Mouse (Mus musculus) forebrain, embryonic 16.5 days (tissue): ENCODE results near the gene Cfap299. TPM values are rescaled to one million over a fixed set of nuclear protein-coding genes. Genes with fewer than 3 reads are reported as not detected.

Source experiments
- ATAC-seq: fragments of 200-750 bp; cut with Nextera tagmentation; 2 replicates; pipeline ENCODE4 v1.8.0; 2017; ENCODE audit warnings: mild to moderate bottlenecking, moderate library complexity
- H3K27ac ChIP-seq: fragments of 300-500 bp; sonication (generic); 2 replicates; pipeline ENCODE4 v1.5.1; 2014; ENCODE audit warnings: low read length, control low read depth
- H3K27me3 ChIP-seq: fragments of 300-500 bp; sonication (generic); replicated peaks from 2 replicates; pipeline ENCODE4 v1.6.1; 2014; ENCODE audit warnings: low read length; ENCODE audit not compliant: control insufficient read depth, insufficient read depth
- H3K36me3 ChIP-seq: fragments of 300-500 bp; sonication (generic); 2 replicates; pipeline ENCODE4 v1.6.1; 2014; ENCODE audit not compliant: control insufficient read depth, insufficient read depth
- H3K4me1 ChIP-seq: fragments of 300-500 bp; sonication (generic); replicated peaks from 2 replicates; pipeline ENCODE4 v1.6.1; 2014; ENCODE audit warnings: low read length; ENCODE audit not compliant: control insufficient read depth, insufficient read depth
- H3K4me2 ChIP-seq: fragments of 300-500 bp; sonication (generic); 2 replicates; pipeline ENCODE4 v1.6.1; 2014; ENCODE audit warnings: mild to moderate bottlenecking, low read length, control low read depth
- H3K4me3 ChIP-seq: fragments of 300-500 bp; sonication (generic); replicated peaks from 2 replicates; pipeline ENCODE4 v1.5.1; 2014; ENCODE audit warnings: mild to moderate bottlenecking, low read length, control low read depth
- H3K9ac ChIP-seq: fragments of 300-500 bp; sonication (generic); replicated peaks from 2 replicates; pipeline ENCODE4 v1.6.1; 2014; ENCODE audit warnings: low read depth, low read length, control low read depth
- H3K9me3 ChIP-seq: fragments of 300-500 bp; sonication (generic); 2 replicates; pipeline ENCODE4 v1.6.1; 2016; ENCODE audit warnings: low read length; ENCODE audit not compliant: control insufficient read depth
- WGBS: fragments of 180-500 bp; shearing (Covaris S2); extraction: QIAGEN DNeasy Blood & Tissue Kit; methylation state at CpG from one replicate; pipeline ENCODE4 v1.1.7; 2014; 5-methylcytosine and 5-hydroxymethylcytosine counted together
- polyA plus RNA-seq: library from polyadenylated mRNA; unstranded; fragments of >200 nt; fragmentation: Nextera tagmentation; extraction: Ambion mirVana; gene quantifications from 2 replicates; pipeline ENCODE4 v1.2.1, GENCODE M21; 2015

Gene Cfap299
- polyA plus RNA-seq, 1 experiment from 2014 or later = 0.92 TPM

DNA sequence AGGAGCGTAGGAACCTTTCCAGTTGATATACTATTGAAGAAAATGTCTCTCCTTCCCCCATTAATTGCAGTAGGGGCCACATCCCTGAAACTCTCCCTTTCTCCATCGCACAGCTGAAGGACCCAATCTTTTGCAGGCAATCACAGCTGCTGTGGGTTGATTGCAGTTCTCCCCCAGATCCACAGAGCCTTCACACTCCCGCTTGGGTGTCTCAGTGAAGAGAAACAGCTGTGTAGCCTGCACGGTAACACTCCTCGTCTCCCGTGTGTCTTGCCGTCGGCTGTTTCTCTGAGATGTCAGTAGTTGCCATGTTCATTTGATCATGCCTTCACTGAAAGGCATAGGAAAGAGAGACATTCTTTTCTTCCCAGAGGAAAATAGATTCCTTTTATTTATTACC is 148.2 kb downstream of the Cfap299 start:
- no peak for ATAC-seq

DNA sequence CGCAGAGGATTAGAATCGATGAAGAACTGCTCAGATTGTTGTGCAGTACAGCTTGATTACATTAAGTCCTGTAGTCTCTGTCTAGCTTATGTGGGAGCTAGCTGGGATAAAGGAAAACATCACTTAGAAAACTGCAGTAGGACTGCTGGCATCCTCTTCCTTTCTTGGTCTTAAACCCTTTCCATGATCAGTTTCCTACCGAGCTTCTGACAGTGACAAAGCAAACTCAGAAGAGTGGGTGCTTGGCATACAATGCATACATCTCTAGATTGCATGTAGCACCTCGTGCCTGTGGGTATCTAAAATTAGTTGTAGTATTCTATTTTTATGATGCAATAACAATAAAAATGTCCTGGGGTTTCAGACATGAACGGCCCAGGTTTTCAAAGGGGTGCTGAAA is 154.4 kb downstream of the Cfap299 start:
- 75% methylated on average over 5 of the region's 5 CpGs for WGBS
- no peak for ATAC-seq
- H3K4me2 ChIP-seq = no peak overlapping the region
- no peaks in the 10 kb centered on the region for H3K36me3 ChIP-seq
- no peak overlapping the region for H3K4me3 ChIP-seq
- no peaks in the 10 kb centered on the region for H3K4me1 ChIP-seq
- no peak overlapping the region for H3K9ac ChIP-seq
- H3K27me3 ChIP-seq = no peaks in the 10 kb centered on the region
- no peaks in the 10 kb centered on the region for H3K9me3 ChIP-seq
- H3K27ac ChIP-seq = no peak overlapping the region

More for the DNA sequence above, 148.2 kb downstream of the Cfap299 start:
- Histone ChIP-seq H3K27ac (no peak overlapping the region), H3K36me3 (no peaks in the 10 kb centered on the region), H3K4me2 (no peak overlapping the region), H3K9ac (no peak overlapping the region), H3K4me1 (no peaks in the 10 kb centered on the region), H3K27me3 (no peaks in the 10 kb centered on the region), H3K9me3 (no peaks in the 10 kb centered on the region), H3K4me3 (no peak overlapping the region)
- WGBS = 78% methylated on average over 8 of the region's 8 CpGs

DNA sequence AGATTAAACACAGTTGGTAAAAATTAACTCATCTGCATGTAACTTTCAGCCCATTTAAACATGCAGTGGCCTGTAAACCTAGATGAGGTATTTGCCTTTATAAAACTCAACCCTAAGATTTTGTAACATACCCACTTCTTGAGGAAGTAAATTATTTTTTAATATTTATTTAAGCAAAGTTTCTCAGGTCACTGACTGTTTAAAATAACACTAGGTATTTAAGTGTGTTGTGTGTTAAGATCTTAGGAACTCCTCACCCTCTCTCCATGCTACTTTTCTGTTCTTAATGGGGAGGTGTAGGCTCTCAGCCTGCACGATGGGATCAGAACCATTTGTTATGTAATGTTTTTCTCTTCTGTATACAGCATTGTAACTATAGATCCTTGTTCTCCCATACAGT is 156.1 kb downstream of the Cfap299 start:
- H3K4me3 ChIP-seq = no peak overlapping the region
- ATAC-seq = no peak
- WGBS = 77% methylated on average over 1 of the region's 1 CpGs

DNA sequence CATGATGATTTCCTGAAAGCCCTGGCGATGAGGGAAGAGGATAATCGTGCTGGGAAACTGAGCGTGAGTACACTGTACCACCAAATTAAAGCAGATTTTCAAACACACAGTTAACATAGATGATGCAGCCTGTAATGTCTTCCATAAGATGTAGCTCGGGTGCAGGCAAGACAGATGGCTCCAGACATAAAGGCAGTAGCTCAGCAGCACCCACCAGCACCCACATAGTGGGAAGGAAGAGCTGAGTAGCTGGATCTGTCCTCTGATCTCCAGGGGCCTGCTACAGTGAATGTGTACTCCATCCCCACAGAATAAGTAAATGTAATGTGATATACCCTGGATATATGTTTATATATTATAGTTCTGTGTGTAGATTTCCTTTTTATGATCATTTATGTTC is 169.2 kb downstream of the Cfap299 start:
- Histone ChIP-seq H3K4me3 (no peak overlapping the region), H3K36me3 (no peaks in the 10 kb centered on the region), H3K27me3 (no peaks in the 10 kb centered on the region), H3K4me2 (no peak overlapping the region), H3K27ac (no peak overlapping the region), H3K9ac (no peak overlapping the region), H3K4me1 (no peaks in the 10 kb centered on the region), H3K9me3 (no peaks in the 10 kb centered on the region)
- 87% methylated on average over 4 of the region's 4 CpGs for WGBS
- no peak for ATAC-seq

More for the DNA sequence above, 156.1 kb downstream of the Cfap299 start:
- no peaks in the 10 kb centered on the region for H3K9me3 ChIP-seq
- no peak overlapping the region for H3K27ac ChIP-seq
- H3K27me3 ChIP-seq = no peaks in the 10 kb centered on the region
- H3K36me3 ChIP-seq = no peaks in the 10 kb centered on the region
- H3K4me2 ChIP-seq = no peak overlapping the region
- H3K4me1 ChIP-seq = no peaks in the 10 kb centered on the region
- H3K9ac ChIP-seq = no peak overlapping the region

DNA sequence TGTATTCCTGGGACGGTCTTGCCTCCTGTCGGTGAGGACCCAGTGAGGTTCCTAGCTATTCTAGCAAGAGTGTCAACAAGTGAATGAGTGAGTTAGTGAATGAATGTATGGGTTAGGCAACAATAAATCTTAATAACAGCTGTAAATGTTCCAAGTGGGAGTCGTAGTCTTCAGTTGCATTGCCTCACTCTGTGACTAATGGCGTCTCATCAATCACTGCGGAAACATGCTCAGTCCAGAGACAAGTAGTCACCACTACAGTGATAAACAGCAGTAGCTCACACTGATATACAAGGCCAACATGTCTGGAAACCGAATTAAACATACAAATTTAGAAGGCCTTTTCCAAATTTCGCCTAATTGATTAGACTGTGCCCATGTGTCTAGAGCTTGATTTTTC is 187.1 kb downstream of the Cfap299 start:
- Histone ChIP-seq H3K36me3 (no peaks in the 10 kb centered on the region), H3K4me2 (no peak overlapping the region), H3K27ac (no peak overlapping the region), H3K4me1 (no peaks in the 10 kb centered on the region), H3K4me3 (no peak overlapping the region), H3K9ac (no peak overlapping the region), H3K27me3 (no peaks in the 10 kb centered on the region), H3K9me3 (no peaks in the 10 kb centered on the region)
- no peak for ATAC-seq
- WGBS = 91% methylated on average over 7 of the region's 7 CpGs

DNA sequence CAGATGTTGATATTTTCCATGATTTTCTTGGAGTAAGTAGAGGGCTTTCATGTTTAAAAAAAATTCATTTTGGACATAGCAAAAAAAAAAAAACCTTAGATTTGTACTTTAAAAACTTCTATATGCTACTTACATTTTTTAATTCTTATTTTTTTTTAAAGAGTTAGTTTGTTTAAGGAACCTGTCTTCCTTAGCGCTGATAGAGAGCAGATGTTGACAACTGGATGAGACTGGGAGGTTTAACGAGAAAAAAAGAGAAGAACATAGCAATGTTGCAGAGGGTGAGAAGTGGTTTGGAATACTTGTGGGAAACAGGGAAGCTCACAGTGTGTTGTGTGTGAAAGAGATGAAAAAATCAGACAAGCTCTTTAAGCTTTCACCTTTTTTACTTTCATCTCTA is 191.0 kb downstream of the Cfap299 start:
- Histone ChIP-seq H3K4me3 (no peak overlapping the region), H3K27me3 (no peaks in the 10 kb centered on the region), H3K9me3 (no peaks in the 10 kb centered on the region), H3K27ac (no peak overlapping the region), H3K36me3 (no peaks in the 10 kb centered on the region), H3K4me1 (no peaks in the 10 kb centered on the region), H3K4me2 (no peak overlapping the region), H3K9ac (no peak overlapping the region)
- 86% methylated on average over 2 of the region's 2 CpGs for WGBS
- ATAC-seq = no peak

DNA sequence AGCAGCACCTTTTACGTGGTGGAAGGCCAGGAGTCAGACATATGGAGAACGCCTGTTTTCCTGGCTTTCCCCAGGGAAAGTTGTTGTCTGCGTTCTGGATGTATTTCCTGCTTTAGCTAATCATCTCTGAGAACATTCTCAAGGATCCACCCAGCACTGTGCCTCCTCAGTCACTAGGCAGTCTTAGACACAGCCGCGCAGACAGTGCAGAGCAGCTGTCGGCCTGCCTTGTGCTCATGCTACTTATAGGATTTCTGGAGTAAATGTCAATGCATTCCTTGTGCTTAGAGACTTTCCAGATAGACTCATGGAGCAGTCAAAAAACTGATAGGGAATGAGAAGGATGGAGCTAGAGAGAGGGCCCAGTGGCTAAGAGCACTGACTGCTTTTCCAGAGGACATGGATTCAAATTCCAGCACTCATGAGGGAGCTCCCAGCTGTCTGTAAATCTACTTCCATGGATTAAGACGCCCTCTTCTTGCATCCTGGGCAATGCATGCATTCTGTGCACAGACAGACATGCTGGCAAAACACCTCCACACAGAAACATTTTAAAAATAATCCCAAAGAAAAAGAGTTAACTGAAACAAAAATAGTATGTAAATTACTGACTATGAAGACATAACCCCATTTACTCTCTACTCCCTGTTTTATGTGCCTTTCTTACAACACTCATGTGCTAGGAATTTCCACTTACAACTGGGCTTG is 193.3 kb downstream of the Cfap299 start:
- Histone ChIP-seq H3K4me1 (no peaks in the 10 kb centered on the region), H3K4me3 (no peak overlapping the region), H3K27me3 (no peaks in the 10 kb centered on the region), H3K27ac (no peak overlapping the region), H3K4me2 (no peak overlapping the region), H3K9me3 (no peaks in the 10 kb centered on the region), H3K9ac (no peak overlapping the region), H3K36me3 (no peaks in the 10 kb centered on the region)
- ATAC-seq = no peak
- WGBS = 94% methylated on average over 7 of the region's 7 CpGs

DNA sequence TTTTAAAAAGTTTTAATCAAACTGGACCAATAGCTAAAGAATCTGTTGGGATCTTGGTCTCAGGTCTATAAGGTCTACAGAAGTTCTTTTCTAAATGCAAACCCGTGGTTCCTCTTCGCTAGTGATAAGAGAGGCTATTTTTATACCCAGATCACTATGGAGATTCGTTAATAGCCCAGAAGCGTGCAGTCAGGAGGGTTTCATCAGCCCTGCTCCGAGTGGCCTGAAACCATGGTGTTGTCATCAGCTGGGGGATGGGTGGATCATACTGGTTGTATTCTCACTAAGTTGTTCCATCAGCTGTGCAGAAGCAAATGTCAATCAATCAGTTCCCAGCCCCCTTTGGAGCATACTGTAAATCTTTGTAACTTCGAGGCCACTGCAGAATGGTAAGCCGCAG is 193.9 kb downstream of the Cfap299 start:
- Histone ChIP-seq H3K36me3 (no peaks in the 10 kb centered on the region), H3K27me3 (no peaks in the 10 kb centered on the region), H3K4me1 (no peaks in the 10 kb centered on the region), H3K4me3 (no peak overlapping the region), H3K27ac (no peak overlapping the region), H3K9me3 (no peaks in the 10 kb centered on the region), H3K4me2 (no peak overlapping the region), H3K9ac (no peak overlapping the region)
- WGBS = 79% methylated on average over 7 of the region's 7 CpGs
- no peak for ATAC-seq

DNA sequence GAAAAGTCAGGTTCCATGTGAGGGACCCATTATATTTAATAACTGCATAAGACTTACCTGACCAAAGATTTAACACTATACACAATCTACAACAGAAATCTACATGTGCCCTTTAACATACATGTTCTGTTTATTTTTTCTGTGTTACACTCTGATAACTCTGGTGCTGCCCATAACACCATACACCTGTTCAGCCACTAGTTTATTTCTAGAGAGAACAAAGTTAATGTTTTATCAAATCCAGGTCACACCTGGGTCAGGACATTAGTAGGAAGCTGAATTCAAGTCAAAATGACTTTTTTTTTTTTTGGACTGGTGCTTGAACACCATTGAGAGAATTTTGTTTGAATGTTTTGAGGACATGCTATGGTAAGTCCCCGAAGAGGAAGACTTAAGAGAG is 194.7 kb downstream of the Cfap299 start:
- no peaks in the 10 kb centered on the region for H3K4me1 ChIP-seq

DNA sequence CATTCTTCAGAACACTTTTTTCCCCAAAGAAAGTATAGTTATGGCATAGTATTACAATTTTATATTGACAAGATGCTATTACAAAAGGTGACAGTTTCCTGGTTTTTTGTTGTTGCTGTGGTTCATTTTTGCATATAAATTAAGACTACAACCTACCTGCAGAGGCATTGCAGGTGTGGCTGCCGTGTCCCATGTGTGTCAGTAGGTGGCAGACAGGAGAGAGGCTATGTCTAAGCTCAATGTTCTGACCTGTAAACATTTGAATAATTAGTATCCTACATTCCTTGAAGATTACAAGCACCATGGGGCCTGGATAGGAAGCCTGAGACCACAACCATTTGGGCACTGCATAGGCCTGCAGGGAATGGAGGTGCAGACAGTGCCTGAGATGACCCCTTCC is 212.2 kb downstream of the Cfap299 start:
- Histone ChIP-seq H3K27ac (no peak overlapping the region), H3K27me3 (no peaks in the 10 kb centered on the region), H3K9ac (no peak overlapping the region), H3K4me2 (no peak overlapping the region), H3K36me3 (no peaks in the 10 kb centered on the region), H3K4me1 (no peaks in the 10 kb centered on the region), H3K9me3 (no peaks in the 10 kb centered on the region), H3K4me3 (no peak overlapping the region)
- no peak for ATAC-seq
- 94% methylated on average over 1 of the region's 1 CpGs for WGBS

More for the DNA sequence above, 194.7 kb downstream of the Cfap299 start:
- Histone ChIP-seq H3K9ac (no peak overlapping the region), H3K4me3 (no peak overlapping the region), H3K27ac (no peak overlapping the region), H3K36me3 (no peaks in the 10 kb centered on the region), H3K9me3 (no peaks in the 10 kb centered on the region), H3K27me3 (no peaks in the 10 kb centered on the region), H3K4me2 (no peak overlapping the region)
- ATAC-seq = no peak
- WGBS = 83% methylated on average over 1 of the region's 1 CpGs
